Mouse (Mus musculus): ENCODE data around the gene Lhfpl5. TPM values are rescaled to one million over a fixed set of nuclear protein-coding genes. Genes with fewer than 3 reads are reported as not detected.

Lhfpl5 gene
- total and polyA plus RNA-seq, 2 experiments from 2014 or later = 21.0 to 28.6 TPM

DNA sequence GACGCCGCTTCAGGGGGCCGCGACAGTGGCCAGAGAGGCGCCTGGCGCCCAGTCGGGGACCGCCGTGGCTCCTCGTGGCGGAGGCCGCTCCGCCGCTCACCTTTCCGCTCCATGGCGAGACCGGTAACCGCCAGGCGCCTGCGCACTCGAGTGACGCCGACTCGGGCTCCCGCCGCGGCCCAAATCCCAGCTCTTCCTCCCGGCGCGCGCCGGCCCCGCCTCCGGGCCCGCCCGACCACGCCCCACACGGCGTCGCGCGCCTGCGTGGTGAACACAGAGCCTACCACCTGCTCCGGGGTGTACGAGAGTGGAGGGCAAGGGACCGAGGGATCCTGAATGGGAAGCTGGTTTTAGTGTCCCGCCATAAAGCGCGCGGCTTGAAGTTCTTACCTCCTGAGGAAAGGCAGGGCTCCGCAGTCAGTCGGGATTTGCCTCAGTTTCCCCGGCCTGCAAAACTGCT, 46.9 kb downstream of the Lhfpl5 start, which contains the start of gene Srpk1:
TSS of gene Srpk1 (minus strand) at position 410 of the 460 bp plus-strand sequence.
- no peak for TF ChIP-seq CTCF (IDR thresholded peaks at IDR 0.05)
- peaks cover 6% of the 10 kb centered on the region for H3K4me1 ChIP-seq (ENCODE audit: insufficient read depth, low read length)
- ATAC-seq (ENCODE audit: low FRiP score) (peak; percentile 93), DNase-seq (ENCODE audit: low spot score) (peak; percentile 94)
- no peaks in the 10 kb centered on the region for H3K27me3 ChIP-seq (ENCODE audit: insufficient read depth, low read length)
- H3K27ac ChIP-seq (ENCODE audit: low read depth, low read length) = peak within 1 kb of the TSS; percentile 93
- H3K9me3 ChIP-seq (ENCODE audit: low read length) = no peaks in the 10 kb centered on the region
- peak within 1 kb of the TSS; percentile 89 for H3K4me2 ChIP-seq (ENCODE audit: low read depth, low read length, poor library complexity, severe bottlenecking)
- peak within 1 kb of the TSS; percentile 99 for H3K4me3 ChIP-seq (ENCODE audit: low read depth, low read length)
- H3K36me3 ChIP-seq (ENCODE audit: insufficient read depth, low read length) = no peaks in the 10 kb centered on the region
- 1% methylated on average over 27 of the region's 53 CpGs for WGBS
- H3K9ac ChIP-seq (replicated peaks; ENCODE audit: low read length, poor library complexity, severe bottlenecking) = peak within 1 kb of the TSS; percentile 98

- Histone ChIP-seq H3K4me1 (ENCODE audit: insufficient read depth, low read length) (peaks cover 6% of the 10 kb centered on the region), H3K4me3 (ENCODE audit: low read depth, low read length) (no peak overlapping the region), H3K9ac (replicated peaks; ENCODE audit: low read length, poor library complexity, severe bottlenecking) (no peak overlapping the region), H3K4me2 (ENCODE audit: low read depth, low read length, poor library complexity, severe bottlenecking) (no peak overlapping the region), H3K9me3 (ENCODE audit: low read length) (no peaks in the 10 kb centered on the region), H3K27me3 (ENCODE audit: insufficient read depth, low read length) (no peaks in the 10 kb centered on the region), H3K27ac (ENCODE audit: low read depth, low read length) (no peak overlapping the region), H3K36me3 (ENCODE audit: insufficient read depth, low read length) (no peaks in the 10 kb centered on the region)
- DNase-seq (ENCODE audit: low spot score) (no peak), ATAC-seq (ENCODE audit: low FRiP score) (no peak)
- TF ChIP-seq CTCF (IDR thresholded peaks at IDR 0.05) = no peak
- WGBS = 79% methylated on average over 2 of the region's 2 CpGs
Observed at GRCm38 (mm10) chr17:28624841-28625240, 49.4 kb downstream of the Lhfpl5 start.

GRCm38 (mm10) chr17:28625327-28625726, 49.9 kb downstream of the Lhfpl5 start:
- no peak for TF ChIP-seq CTCF (IDR thresholded peaks at IDR 0.05)
- Histone ChIP-seq H3K27ac (ENCODE audit: low read depth, low read length) (no peak overlapping the region), H3K36me3 (ENCODE audit: insufficient read depth, low read length) (no peaks in the 10 kb centered on the region), H3K9ac (replicated peaks; ENCODE audit: low read length, poor library complexity, severe bottlenecking) (no peak overlapping the region), H3K27me3 (ENCODE audit: insufficient read depth, low read length) (no peaks in the 10 kb centered on the region), H3K9me3 (ENCODE audit: low read length) (no peaks in the 10 kb centered on the region), H3K4me1 (ENCODE audit: insufficient read depth, low read length) (peaks cover 6% of the 10 kb centered on the region), H3K4me3 (ENCODE audit: low read depth, low read length) (no peak overlapping the region), H3K4me2 (ENCODE audit: low read depth, low read length, poor library complexity, severe bottlenecking) (no peak overlapping the region)
- ATAC-seq (ENCODE audit: low FRiP score) (no peak), DNase-seq (ENCODE audit: low spot score) (no peak)
- WGBS = 92% methylated on average over 15 of the region's 15 CpGs

GRCm38 (mm10) chr17:28626937-28627336, 51.5 kb downstream of the Lhfpl5 start:
- no peak for ATAC-seq (ENCODE audit: low FRiP score)
- Histone ChIP-seq H3K27me3 (ENCODE audit: insufficient read depth, low read length) (no peaks in the 10 kb centered on the region), H3K27ac (ENCODE audit: low read depth, low read length) (no peak overlapping the region), H3K4me2 (ENCODE audit: low read depth, low read length, poor library complexity, severe bottlenecking) (no peak overlapping the region), H3K36me3 (ENCODE audit: insufficient read depth, low read length) (no peaks in the 10 kb centered on the region), H3K9me3 (ENCODE audit: low read length) (no peaks in the 10 kb centered on the region), H3K9ac (replicated peaks; ENCODE audit: low read length, poor library complexity, severe bottlenecking) (no peak overlapping the region), H3K4me1 (ENCODE audit: insufficient read depth, low read length) (no peaks in the 10 kb centered on the region), H3K4me3 (ENCODE audit: low read depth, low read length) (no peak overlapping the region)
- no peak for DNase-seq (ENCODE audit: low spot score)
- WGBS = 91% methylated on average over 2 of the region's 2 CpGs
- TF ChIP-seq CTCF (IDR thresholded peaks at IDR 0.05) = no peak

DNA sequence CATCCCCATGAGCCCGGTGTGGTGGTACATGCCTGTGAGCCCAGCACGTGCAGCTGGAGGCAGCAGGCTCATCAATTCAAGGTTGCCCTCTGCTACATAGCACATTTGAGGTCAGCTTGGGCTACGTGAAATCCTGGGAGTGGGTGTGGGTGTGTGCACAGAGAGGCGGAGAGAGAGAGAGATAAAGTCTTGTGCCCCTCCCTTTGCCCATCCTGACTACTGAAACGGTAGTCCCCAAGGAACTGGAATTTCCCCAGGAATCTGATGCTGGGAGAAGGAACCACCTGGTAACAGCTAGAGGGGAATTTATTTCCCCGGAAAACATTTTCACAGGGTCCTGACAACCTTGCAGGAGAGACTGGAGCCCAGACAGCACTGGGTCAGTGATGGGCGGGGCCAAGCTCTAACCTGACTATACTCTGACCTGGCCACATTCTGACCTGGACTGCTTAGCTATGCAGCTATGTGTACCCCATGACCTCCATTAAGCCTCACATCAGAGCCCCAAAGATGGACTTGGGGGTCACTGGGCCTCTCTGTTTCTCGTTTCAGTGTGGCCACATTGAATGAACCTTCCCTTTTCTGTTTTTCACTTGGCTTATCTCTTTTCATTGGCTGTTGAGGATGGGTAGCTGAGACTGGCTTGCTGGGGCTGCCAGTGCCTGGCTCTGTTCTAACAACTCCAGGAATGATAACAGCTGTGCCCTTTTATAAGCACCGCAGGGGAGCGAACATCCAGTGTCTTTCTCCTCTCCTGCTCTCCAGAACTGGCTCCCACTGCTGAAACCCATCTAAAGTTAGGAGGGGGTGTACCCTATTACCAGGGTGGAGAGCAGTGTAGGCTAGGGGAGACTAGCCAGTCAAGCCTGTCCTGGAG, 53.0 kb downstream of the Lhfpl5 start:
- Histone ChIP-seq H3K27ac (ENCODE audit: low read depth, low read length) (no peak overlapping the region), H3K4me1 (ENCODE audit: insufficient read depth, low read length) (no peaks in the 10 kb centered on the region), H3K9me3 (ENCODE audit: low read length) (no peaks in the 10 kb centered on the region), H3K4me2 (ENCODE audit: low read depth, low read length, poor library complexity, severe bottlenecking) (no peak overlapping the region), H3K27me3 (ENCODE audit: insufficient read depth, low read length) (no peaks in the 10 kb centered on the region), H3K36me3 (ENCODE audit: insufficient read depth, low read length) (no peaks in the 10 kb centered on the region), H3K9ac (replicated peaks; ENCODE audit: low read length, poor library complexity, severe bottlenecking) (no peak overlapping the region), H3K4me3 (ENCODE audit: low read depth, low read length) (no peak overlapping the region)
- TF ChIP-seq CTCF (IDR thresholded peaks at IDR 0.05) = no peak
- no peak for ATAC-seq (ENCODE audit: low FRiP score)
- DNase-seq (ENCODE audit: low spot score) = no peak
- 70% methylated on average over 10 of the region's 10 CpGs for WGBS

- no peak for TF ChIP-seq CTCF (IDR thresholded peaks at IDR 0.05)
- Histone ChIP-seq H3K9me3 (ENCODE audit: low read length) (no peaks in the 10 kb centered on the region), H3K4me2 (ENCODE audit: low read depth, low read length, poor library complexity, severe bottlenecking) (no peak overlapping the region), H3K4me3 (ENCODE audit: low read depth, low read length) (no peak overlapping the region), H3K4me1 (ENCODE audit: insufficient read depth, low read length) (no peaks in the 10 kb centered on the region), H3K27me3 (ENCODE audit: insufficient read depth, low read length) (no peaks in the 10 kb centered on the region), H3K27ac (ENCODE audit: low read depth, low read length) (no peak overlapping the region), H3K36me3 (ENCODE audit: insufficient read depth, low read length) (no peaks in the 10 kb centered on the region), H3K9ac (replicated peaks; ENCODE audit: low read length, poor library complexity, severe bottlenecking) (no peak overlapping the region)
- WGBS = 49% methylated on average over 3 of the region's 3 CpGs
- ATAC-seq (ENCODE audit: low FRiP score) = no peak
- DNase-seq (ENCODE audit: low spot score) = no peak
Observed at GRCm38 (mm10) chr17:28629125-28629524, 53.7 kb downstream of the Lhfpl5 start.

Small RNAs within 50 kb of the gene (microRNA-seq; reads per million reads assigned to microRNA genes)
- not detected for gene Gm25195 (ENCODE audit: borderline number of aligned reads)
- not detected for gene Mir6969 (ENCODE audit: borderline number of aligned reads)

Other genes with a start within 250 kb of the Lhfpl5 start
- 810 and 1,016 TPM in 2 replicates for gene Rpl10a, start 247.2 kb upstream of the Lhfpl5 start, total RNA-seq (2014; rRNA removed)
- gene Rpl10a, start 247.2 kb upstream of the Lhfpl5 start, polyA plus RNA-seq (2015; fragmentation: Nextera tagmentation; extraction: Ambion mirVana) = 347 and 365 TPM in 2 replicates
- 4.8 and 5.4 TPM in 2 replicates for gene Tead3, start 224.8 kb upstream of the Lhfpl5 start, total RNA-seq (2014; rRNA removed)
- 1.2 and 1.3 TPM in 2 replicates for gene Tead3, start 224.8 kb upstream of the Lhfpl5 start, polyA plus RNA-seq (2015; fragmentation: Nextera tagmentation; extraction: Ambion mirVana)
- 0.80 and 1.0 TPM in 2 replicates for gene Tulp1, start 210.4 kb upstream of the Lhfpl5 start, total RNA-seq (2014; rRNA removed)
- gene Tulp1, start 210.4 kb upstream of the Lhfpl5 start, polyA plus RNA-seq (2015; fragmentation: Nextera tagmentation; extraction: Ambion mirVana) = 1.1 TPM in 2 replicates
- gene Fkbp5, start 58.1 kb upstream of the Lhfpl5 start, total RNA-seq (2014; rRNA removed) = 29.9 and 31.9 TPM in 2 replicates
- gene Fkbp5, start 58.1 kb upstream of the Lhfpl5 start, polyA plus RNA-seq (2015; fragmentation: Nextera tagmentation; extraction: Ambion mirVana) = 19.9 and 22.5 TPM in 2 replicates
- gene Armc12, start 44.8 kb upstream of the Lhfpl5 start, total RNA-seq (2014; rRNA removed) = not detected in 2 replicates
- not detected in 2 replicates for gene Armc12, start 44.8 kb upstream of the Lhfpl5 start, polyA plus RNA-seq (2015; fragmentation: Nextera tagmentation; extraction: Ambion mirVana)
- not detected in 2 replicates for gene Clpsl2, start 26.2 kb upstream of the Lhfpl5 start, total RNA-seq (2014; rRNA removed)
- not detected in 2 replicates for gene Clpsl2, start 26.2 kb upstream of the Lhfpl5 start, polyA plus RNA-seq (2015; fragmentation: Nextera tagmentation; extraction: Ambion mirVana)
- gene Clps, start 14.9 kb upstream of the Lhfpl5 start, total RNA-seq (2014; rRNA removed) = not detected in 2 replicates
- not detected in 2 replicates for gene Clps, start 14.9 kb upstream of the Lhfpl5 start, polyA plus RNA-seq (2015; fragmentation: Nextera tagmentation; extraction: Ambion mirVana)
- gene Srpk1, start 47.1 kb downstream of the Lhfpl5 start, total RNA-seq (2014; rRNA removed) = 58.1 and 67.5 TPM in 2 replicates
- 73.3 and 80.7 TPM in 2 replicates for gene Srpk1, start 47.1 kb downstream of the Lhfpl5 start, polyA plus RNA-seq (2015; fragmentation: Nextera tagmentation; extraction: Ambion mirVana)
- gene Slc26a8, start 114.6 kb downstream of the Lhfpl5 start, total RNA-seq (2014; rRNA removed) = 1.1 and 4.4 TPM in 2 replicates
- gene Slc26a8, start 114.6 kb downstream of the Lhfpl5 start, polyA plus RNA-seq (2015; fragmentation: Nextera tagmentation; extraction: Ambion mirVana) = 1.7 and 1.8 TPM in 2 replicates
- 40.5 and 43.4 TPM in 2 replicates for gene Mapk14, start 115.7 kb downstream of the Lhfpl5 start, total RNA-seq (2014; rRNA removed)
- 16.3 and 19.0 TPM in 2 replicates for gene Mapk14, start 115.7 kb downstream of the Lhfpl5 start, polyA plus RNA-seq (2015; fragmentation: Nextera tagmentation; extraction: Ambion mirVana)
- 2.7 and 4.2 TPM in 2 replicates for gene AC170998.1, start 150.4 kb downstream of the Lhfpl5 start, total RNA-seq (2014; rRNA removed)
- gene AC170998.1, start 150.4 kb downstream of the Lhfpl5 start, polyA plus RNA-seq (2015; fragmentation: Nextera tagmentation; extraction: Ambion mirVana) = 1.8 and 3.2 TPM in 2 replicates
- gene Mapk13, start 193.7 kb downstream of the Lhfpl5 start, total RNA-seq (2014; rRNA removed) = 0.66 and 1.5 TPM in 2 replicates
- 1.0 and 1.1 TPM in 2 replicates for gene Mapk13, start 193.7 kb downstream of the Lhfpl5 start, polyA plus RNA-seq (2015; fragmentation: Nextera tagmentation; extraction: Ambion mirVana)
- 14.9 and 21.5 TPM in 2 replicates for gene Brpf3, start 225.4 kb downstream of the Lhfpl5 start, total RNA-seq (2014; rRNA removed)
- gene Brpf3, start 225.4 kb downstream of the Lhfpl5 start, polyA plus RNA-seq (2015; fragmentation: Nextera tagmentation; extraction: Ambion mirVana) = 3.5 and 4.9 TPM in 2 replicates